Mouse (Mus musculus): ENCODE measurements at regions not wholly inside any gene's neighbourhood (a gene's known extent, or its start where the extent isn't known, plus 50 kb on each side); places are given as distances from the start of the nearest gene placed in this dataset.

GRCm38 (mm10) chr15:61503436-61503835 lies 580.6 kb upstream of the A1bg start:
- TF ChIP-seq GATA1 (IDR thresholded peaks at IDR 0.05; ENCODE audit: borderline replicate concordance, low read length) (no peak), FLI1 (IDR thresholded peaks at IDR 0.05; ENCODE audit: low read length) (no peak)

Data from megakaryocyte, embryonic 14.5 days (primary cell).